Mouse (Mus musculus) embryonic facial prominence, embryonic 13.5 days (tissue): ENCODE results near the gene Dpep1. TPM values are rescaled to one million over a fixed set of nuclear protein-coding genes. Genes with fewer than 3 reads are reported as not detected.

Experiments used
- ATAC-seq: fragments of 200-750 bp; cut with Nextera tagmentation; 2 replicates; pipeline ENCODE4 v1.8.0; 2017; ENCODE audit warnings: low read depth; ENCODE audit not compliant: insufficient number of reproducible peaks, insufficient read depth, low FRiP score, low TSS enrichment
- H3K27ac ChIP-seq: fragments of 300-500 bp; sonication (generic); 2 replicates; pipeline ENCODE4 v1.5.1; 2015; ENCODE audit warnings: moderate library complexity, mild to moderate bottlenecking, inconsistent platforms
- H3K27me3 ChIP-seq: fragments of 300-500 bp; sonication (generic); 2 replicates; pipeline ENCODE4 v1.6.1; 2015; ENCODE audit warnings: mild to moderate bottlenecking, inconsistent platforms
- H3K36me3 ChIP-seq: fragments of 300-500 bp; sonication (generic); 2 replicates; pipeline ENCODE4 v1.6.1; 2015; ENCODE audit warnings: mild to moderate bottlenecking, inconsistent platforms
- H3K4me1 ChIP-seq: fragments of 300-500 bp; sonication (generic); 2 replicates; pipeline ENCODE4 v1.6.1; 2015; ENCODE audit warnings: inconsistent platforms
- H3K4me2 ChIP-seq: fragments of 300-500 bp; sonication (generic); 2 replicates; pipeline ENCODE4 v1.6.1; 2015; ENCODE audit warnings: moderate library complexity, mild to moderate bottlenecking, inconsistent platforms
- H3K4me3 ChIP-seq: fragments of 300-500 bp; sonication (generic); 2 replicates; pipeline ENCODE4 v1.5.1; 2015; ENCODE audit warnings: mild to moderate bottlenecking, inconsistent platforms
- H3K9ac ChIP-seq: fragments of 300-500 bp; sonication (generic); 2 replicates; pipeline ENCODE4 v1.6.1; 2015; ENCODE audit warnings: mild to moderate bottlenecking, inconsistent platforms
- H3K9me3 ChIP-seq: fragments of 300-500 bp; sonication (generic); 2 replicates; pipeline ENCODE4 v1.6.1; 2016; ENCODE audit warnings: inconsistent platforms
- WGBS: fragments of 180-500 bp; shearing (Covaris S2); methylation state at CpG from one replicate; pipeline ENCODE4 v1.1.7; 2015; ENCODE audit warnings: mixed read lengths; 5-methylcytosine and 5-hydroxymethylcytosine counted together
- polyA plus RNA-seq: library from polyadenylated mRNA; unstranded; fragments of >200 nt; fragmentation: Nextera tagmentation; extraction: Ambion mirVana; gene quantifications from 2 replicates; pipeline ENCODE4 v1.2.1, GENCODE M21; 2015

Gene Dpep1
- polyA plus RNA-seq, 1 experiment from 2014 or later, result 2.4 TPM

GRCm38 (mm10) chr8:123235520-123236497, 49.8 kb downstream of the Dpep1 start, which contains the start of gene Spata2l:
Spata2l (minus strand) TSS chr8:123236233.
- 2% methylated on average over 57 of the region's 57 CpGs for WGBS
- peak; percentile 79 for ATAC-seq
- peaks cover 43% of the 10 kb centered on the region for H3K27me3 ChIP-seq

GRCm38 (mm10) chr8:123239398-123239797, 53.4 kb downstream of the Dpep1 start:
- WGBS, result 88% methylated on average over 10 of the region's 10 CpGs
- Histone ChIP-seq H3K4me1 (peaks cover 20% of the 10 kb centered on the region), H3K9ac (no peak overlapping the region), H3K9me3 (no peaks in the 10 kb centered on the region), H3K4me2 (no peak overlapping the region), H3K4me3 (no peak overlapping the region), H3K27ac (no peak overlapping the region), H3K27me3 (peaks cover 26% of the 10 kb centered on the region), H3K36me3 (peaks cover 32% of the 10 kb centered on the region)
- no peak for ATAC-seq

More at GRCm38 (mm10) chr8:123235520-123236497, 49.8 kb downstream of the Dpep1 start, which contains the start of gene Spata2l:
- H3K9me3 ChIP-seq, result no peaks in the 10 kb centered on the region
- H3K9ac ChIP-seq, result peak within 1 kb of the TSS; percentile 73
- peaks cover 23% of the 10 kb centered on the region for H3K4me1 ChIP-seq
- peak within 1 kb of the TSS; percentile 96 for H3K4me2 ChIP-seq
- H3K4me3 ChIP-seq, result peak within 1 kb of the TSS; percentile 59
- no peak within 1 kb of the TSS for H3K27ac ChIP-seq
- H3K36me3 ChIP-seq, result no peaks in the 10 kb centered on the region

GRCm38 (mm10) chr8:123242107-123242923, 56.3 kb downstream of the Dpep1 start:
- Histone ChIP-seq H3K36me3 (peaks cover 61% of the 10 kb centered on the region), H3K4me3 (no peak overlapping the region), H3K4me2 (no peak overlapping the region), H3K27me3 (no peaks in the 10 kb centered on the region), H3K4me1 (no peaks in the 10 kb centered on the region), H3K27ac (no peak overlapping the region), H3K9ac (no peak overlapping the region), H3K9me3 (no peaks in the 10 kb centered on the region)
- no peak for ATAC-seq
- 89% methylated on average over 7 of the region's 7 CpGs for WGBS

- Histone ChIP-seq H3K9ac (no peak overlapping the region), H3K27ac (no peak overlapping the region), H3K27me3 (no peaks in the 10 kb centered on the region), H3K9me3 (no peaks in the 10 kb centered on the region), H3K4me1 (no peaks in the 10 kb centered on the region), H3K36me3 (peaks cover 68% of the 10 kb centered on the region), H3K4me3 (no peak overlapping the region), H3K4me2 (no peak overlapping the region)
- ATAC-seq, result no peak
- WGBS, result 74% methylated on average over 11 of the region's 11 CpGs
These were observed 57.0 kb downstream of the Dpep1 start for GRCm38 (mm10) chr8:123243053-123243452.

- Histone ChIP-seq H3K27me3 (no peaks in the 10 kb centered on the region), H3K27ac (no peak overlapping the region), H3K36me3 (peaks cover 82% of the 10 kb centered on the region), H3K9ac (no peak overlapping the region), H3K9me3 (no peaks in the 10 kb centered on the region), H3K4me1 (no peaks in the 10 kb centered on the region), H3K4me2 (no peak overlapping the region), H3K4me3 (no peak overlapping the region)
- WGBS, result 89% methylated on average over 4 of the region's 4 CpGs
- no peak for ATAC-seq
These were observed 58.3 kb downstream of the Dpep1 start for GRCm38 (mm10) chr8:123244382-123244781.

GRCm38 (mm10) chr8:123245543-123245942, 59.5 kb downstream of the Dpep1 start:
- Histone ChIP-seq H3K27me3 (no peaks in the 10 kb centered on the region), H3K4me1 (no peaks in the 10 kb centered on the region), H3K4me3 (no peak overlapping the region), H3K9ac (no peak overlapping the region), H3K27ac (no peak overlapping the region), H3K4me2 (no peak overlapping the region), H3K9me3 (no peaks in the 10 kb centered on the region), H3K36me3 (peaks cover 92% of the 10 kb centered on the region)
- 88% methylated on average over 12 of the region's 12 CpGs for WGBS
- no peak for ATAC-seq

- Histone ChIP-seq H3K9me3 (no peaks in the 10 kb centered on the region), H3K27me3 (no peaks in the 10 kb centered on the region), H3K4me1 (peaks cover 4% of the 10 kb centered on the region), H3K27ac (no peak overlapping the region), H3K9ac (no peak overlapping the region), H3K36me3 (peaks cover 94% of the 10 kb centered on the region), H3K4me3 (no peak overlapping the region), H3K4me2 (no peak overlapping the region)
- 94% methylated on average over 6 of the region's 6 CpGs for WGBS
- no peak for ATAC-seq
These were observed 61.7 kb downstream of the Dpep1 start for GRCm38 (mm10) chr8:123247748-123248147.

GRCm38 (mm10) chr8:123248596-123248995, 62.6 kb downstream of the Dpep1 start:
- Histone ChIP-seq H3K9me3 (no peaks in the 10 kb centered on the region), H3K4me2 (no peak overlapping the region), H3K27ac (no peak overlapping the region), H3K9ac (no peak overlapping the region), H3K27me3 (no peaks in the 10 kb centered on the region), H3K4me1 (peaks cover 10% of the 10 kb centered on the region), H3K36me3 (peaks cover 85% of the 10 kb centered on the region), H3K4me3 (no peak overlapping the region)
- no peak for ATAC-seq
- WGBS, result 96% methylated on average over 8 of the region's 8 CpGs

- no peak overlapping the region for H3K4me3 ChIP-seq
- peaks cover 22% of the 10 kb centered on the region for H3K4me1 ChIP-seq
- no peak overlapping the region for H3K4me2 ChIP-seq
- H3K27me3 ChIP-seq, result no peaks in the 10 kb centered on the region
- H3K9ac ChIP-seq, result no peak overlapping the region
- no peak overlapping the region for H3K27ac ChIP-seq
- 95% methylated on average over 5 of the region's 5 CpGs for WGBS
- peaks cover 65% of the 10 kb centered on the region for H3K36me3 ChIP-seq
- ATAC-seq, result no peak
- H3K9me3 ChIP-seq, result no peaks in the 10 kb centered on the region
These were observed 64.9 kb downstream of the Dpep1 start for GRCm38 (mm10) chr8:123250940-123251339.
